Mouse (Mus musculus): ENCODE measurements around the gene Det1.

- TF ChIP-seq POLR2A (IDR thresholded peaks at IDR 0.05; ENCODE audit: control insufficient read depth, low read depth, low read length): no peak
- no peak for TF ChIP-seq CTCF (IDR thresholded peaks at IDR 0.05; ENCODE audit: control insufficient read depth, insufficient read depth, insufficient replicate concordance, low read depth, low read length)
These were observed 52.4 kb downstream of the Det1 start for GRCm38 (mm10) chr7:78794571-78795092.
